ENCODE assay signal across 10 mouse cellular contexts in genomic region chr1:74856439-74856720, GRCm38 (mm10). TPM values are rescaled to one million over a fixed set of nuclear protein-coding genes. Genes with fewer than 3 reads are reported as not detected.
DNase-seq lines count a peak whose midpoint lies in the region; ATAC-seq and TF ChIP-seq lines count a peak whose summit lies in the region.
"Had no signal": no experiment of that assay in that cellular context is flagged by ENCODE, and none has a peak within 500 bp of the region (broad histone marks: within the 10 kb centered on the region; RNA-seq: fewer than 3 reads in every experiment).

No protein-coding gene starts in this region.

- peaks cover 83% of the 10 kb centered on the region for H3K27me3 ChIP-seq in lung, embryonic 14.5 days (ENCODE audit: insufficient read depth, low read length)
- peaks cover 48% of the 10 kb centered on the region for H3K27me3 ChIP-seq in forebrain, embryonic 11.5 days (ENCODE audit: control insufficient read depth, insufficient read depth, low read length)
- peaks cover 71% of the 10 kb centered on the region for H3K27me3 ChIP-seq in limb, embryonic 11.5 days (ENCODE audit: control insufficient read depth, insufficient read depth, low read length)
- H3K27me3 ChIP-seq in stomach, embryonic 16.5 days (ENCODE audit: control insufficient read depth, insufficient read depth, low read length) = peaks cover 74% of the 10 kb centered on the region

- H3K4me3 ChIP-seq in lung, embryonic 14.5 days (ENCODE audit: low read depth, low read length) = peak overlapping the region; percentile 59; the same call in 1 of the 2 replicates
- no peak overlapping the region for H3K4me3 ChIP-seq in lung, adult 2 months (replicated peaks; ENCODE audit: extremely low read depth, low read depth, low read length)
- peak overlapping the region; percentile 71 for H3K4me3 ChIP-seq in forebrain, embryonic 11.5 days (ENCODE audit: low read depth, low read length)
- H3K4me3 ChIP-seq in limb, embryonic 11.5 days (ENCODE audit: low read depth, low read length) = peak overlapping the region; percentile 47; the same call in 1 of the 2 replicates
- peak overlapping the region; percentile 67; the same call in 1 of the 2 replicates for H3K4me3 ChIP-seq in stomach, embryonic 16.5 days (replicated peaks; ENCODE audit: low read length)

- 4% methylated on average over 11 of the region's 11 CpGs for WGBS in lung, embryonic 14.5 days
- 4% methylated on average over 11 of the region's 11 CpGs for WGBS in lung, adult 2 months
- 2% methylated on average over 11 of the region's 11 CpGs for WGBS in forebrain, embryonic 11.5 days
- 4% methylated on average over 11 of the region's 11 CpGs for WGBS in limb, embryonic 11.5 days
- 3% methylated on average over 11 of the region's 11 CpGs for WGBS in stomach, embryonic 16.5 days

- H3K9me3 ChIP-seq in lung, embryonic 14.5 days (ENCODE audit: low read depth, low read length) = no peaks in the 10 kb centered on the region
- H3K9me3 ChIP-seq in forebrain, embryonic 11.5 days (ENCODE audit: control insufficient read depth, low read length) = no peaks in the 10 kb centered on the region
- H3K9me3 ChIP-seq in limb, embryonic 11.5 days (ENCODE audit: control insufficient read depth, low read length) = no peaks in the 10 kb centered on the region
- H3K9me3 ChIP-seq in stomach, embryonic 16.5 days (replicated peaks; ENCODE audit: control insufficient read depth, low read length) = no peaks in the 10 kb centered on the region

- peaks cover 9% of the 10 kb centered on the region; the same call in 1 of the 2 replicates for H3K4me1 ChIP-seq in lung, embryonic 14.5 days (ENCODE audit: insufficient read depth)
- no peaks in the 10 kb centered on the region for H3K4me1 ChIP-seq in lung, adult 2 months (ENCODE audit: control insufficient read depth, insufficient read depth, low read length)
- peaks cover 29% of the 10 kb centered on the region for H3K4me1 ChIP-seq in forebrain, embryonic 11.5 days (replicated peaks; ENCODE audit: control insufficient read depth, insufficient read depth, low read length)
- H3K4me1 ChIP-seq in limb, embryonic 11.5 days (ENCODE audit: control insufficient read depth, insufficient read depth, low read length) = peaks cover 11% of the 10 kb centered on the region
- peaks cover 13% of the 10 kb centered on the region for H3K4me1 ChIP-seq in stomach, embryonic 16.5 days (ENCODE audit: control insufficient read depth, insufficient read depth, low read length)

- no peak for TF ChIP-seq POLR2A in lung, adult 2 months (IDR thresholded peaks at IDR 0.05; ENCODE audit: borderline replicate concordance, extremely low read depth, low read depth, low read length)

- no peaks in the 10 kb centered on the region for H3K36me3 ChIP-seq in lung, embryonic 14.5 days (ENCODE audit: insufficient read depth)
- H3K36me3 ChIP-seq in forebrain, embryonic 11.5 days (ENCODE audit: control insufficient read depth, insufficient read depth, low read length) = no peaks in the 10 kb centered on the region
- H3K36me3 ChIP-seq in limb, embryonic 11.5 days (ENCODE audit: control insufficient read depth, insufficient read depth, low read length) = no peaks in the 10 kb centered on the region
- no peaks in the 10 kb centered on the region for H3K36me3 ChIP-seq in stomach, embryonic 16.5 days (ENCODE audit: control insufficient read depth, insufficient read depth, low read length)

- no peak for DNase-seq in lung, embryonic 14.5 days
- DNase-seq in lung, adult 2 months = no peak
- no peak for DNase-seq in forebrain, embryonic 11.5 days (ENCODE audit: low spot score)
- DNase-seq in limb, embryonic 11.5 days (ENCODE audit: low spot score) = no peak
- DNase-seq in gastrocnemius, postnatal 4 days (ENCODE audit: low spot score in 2 of 2) = no peak
- no peak for DNase-seq in thymus, postnatal 4 days
- DNase-seq: gastrocnemius, postnatal 36 days had no signal

- no peak for TF ChIP-seq CTCF in lung, embryonic 14.5 days (IDR thresholded peaks at IDR 0.05; ENCODE audit: low read depth)
- no peak for TF ChIP-seq CTCF in lung, adult 2 months (IDR thresholded peaks at IDR 0.05; ENCODE audit: insufficient read depth, low read length)

- ATAC-seq in lung, embryonic 14.5 days (ENCODE audit: insufficient read depth) = no peak
- ATAC-seq in forebrain, embryonic 11.5 days (replicated peaks; ENCODE audit: low FRiP score) = no peak
- ATAC-seq in limb, embryonic 11.5 days (ENCODE audit: insufficient number of reproducible peaks, low FRiP score, low TSS enrichment, low read depth) = no peak
- no peak for ATAC-seq in stomach, embryonic 16.5 days (ENCODE audit: insufficient read depth, low FRiP score)
- ATAC-seq in megakaryocyte, adult 5-6 weeks (ENCODE audit: poor library complexity, severe bottlenecking) = no peak

- H3K9ac ChIP-seq in lung, embryonic 14.5 days = no peak overlapping the region
- H3K9ac ChIP-seq in forebrain, embryonic 11.5 days (ENCODE audit: low read length) = peak overlapping the region; percentile 75
- H3K9ac ChIP-seq in limb, embryonic 11.5 days (ENCODE audit: low read length) = no peak overlapping the region
- H3K9ac ChIP-seq in stomach, embryonic 16.5 days (ENCODE audit: low read length) = no peak overlapping the region

- peak overlapping the region; percentile 95; the same call in 1 of the 2 replicates for H3K4me2 ChIP-seq in lung, embryonic 14.5 days
- peak overlapping the region; percentile 90 for H3K4me2 ChIP-seq in forebrain, embryonic 11.5 days (ENCODE audit: low read depth, low read length, severe bottlenecking)
- no peak overlapping the region for H3K4me2 ChIP-seq in limb, embryonic 11.5 days (ENCODE audit: low read depth, severe bottlenecking)
- H3K4me2 ChIP-seq in stomach, embryonic 16.5 days (ENCODE audit: low read depth, low read length) = peak overlapping the region; percentile 99

- no peak overlapping the region for H3K27ac ChIP-seq in lung, embryonic 14.5 days (ENCODE audit: low read depth)
- no peak overlapping the region for H3K27ac ChIP-seq in forebrain, embryonic 11.5 days (ENCODE audit: low read depth, low read length)
- no peak overlapping the region for H3K27ac ChIP-seq in limb, embryonic 11.5 days (replicated peaks; ENCODE audit: low read depth, low read length)
- no peak overlapping the region for H3K27ac ChIP-seq in stomach, embryonic 16.5 days (ENCODE audit: low read length)

RNA-seq across cellular contexts. Expression of gene Cdk5r2, which starts 1.6 kb away (rescaled TPM):
- not detected in 2 replicates for polyA plus RNA-seq in lung, embryonic 14.5 days (2014; fragmentation: Nextera tagmentation; extraction: Ambion mirVana)
- 0.08 and 0.09 TPM in 2 replicates for polyA plus RNA-seq in lung, adult 2 months (2012; rRNA removed)
- 1.2 and 1.4 TPM in 2 replicates for polyA plus RNA-seq in forebrain, embryonic 11.5 days (2014; fragmentation: Nextera tagmentation; extraction: Ambion mirVana)
- not detected in 2 replicates for polyA plus RNA-seq in limb, embryonic 11.5 days (2014; fragmentation: Nextera tagmentation; extraction: Ambion mirVana)
- polyA plus RNA-seq in stomach, embryonic 16.5 days (2015; fragmentation: Nextera tagmentation; extraction: Ambion mirVana) = 0.06 and 0.20 TPM in 2 replicates
- total RNA-seq in megakaryocyte, adult 5-6 weeks (2015) = not detected in 2 replicates
- total RNA-seq in megakaryocyte, adult 5-6 weeks (2017) = not detected in 2 replicates
- under 1 TPM; 0.12 to 0.18 TPM for total RNA-seq in gastrocnemius, postnatal 4 days (2021)
- total RNA-seq: gastrocnemius, postnatal 36 days had no signal

RNA-seq across cellular contexts. Expression of gene Fev, which starts 28.8 kb away (rescaled TPM):
- not detected in 2 replicates for polyA plus RNA-seq in lung, embryonic 14.5 days (2014; fragmentation: Nextera tagmentation; extraction: Ambion mirVana)
- polyA plus RNA-seq in lung, adult 2 months (2012; rRNA removed) = not detected in 2 replicates
- not detected in 2 replicates for polyA plus RNA-seq in forebrain, embryonic 11.5 days (2014; fragmentation: Nextera tagmentation; extraction: Ambion mirVana)
- not detected in 2 replicates for polyA plus RNA-seq in limb, embryonic 11.5 days (2014; fragmentation: Nextera tagmentation; extraction: Ambion mirVana)
- 0.15 and 0.44 TPM in 2 replicates for polyA plus RNA-seq in stomach, embryonic 16.5 days (2015; fragmentation: Nextera tagmentation; extraction: Ambion mirVana)
- total RNA-seq in megakaryocyte, adult 5-6 weeks (2015) = not detected in 2 replicates
- not detected in 2 replicates for total RNA-seq in megakaryocyte, adult 5-6 weeks (2017)
- not detected for total RNA-seq in gastrocnemius, postnatal 4 days (2021)
- total RNA-seq: gastrocnemius, postnatal 36 days; left cerebral cortex, postnatal 36 days had no signal

RNA-seq across cellular contexts. Expression of gene Cryba2, which starts 36.6 kb away (rescaled TPM):
- polyA plus RNA-seq in lung, embryonic 14.5 days (2014; fragmentation: Nextera tagmentation; extraction: Ambion mirVana) = not detected in 2 replicates
- polyA plus RNA-seq in lung, adult 2 months (2012; rRNA removed) = not detected in 2 replicates
- not detected in 2 replicates for polyA plus RNA-seq in forebrain, embryonic 11.5 days (2014; fragmentation: Nextera tagmentation; extraction: Ambion mirVana)
- not detected in 2 replicates for polyA plus RNA-seq in limb, embryonic 11.5 days (2014; fragmentation: Nextera tagmentation; extraction: Ambion mirVana)
- 1.4 and 1.9 TPM in 2 replicates for polyA plus RNA-seq in stomach, embryonic 16.5 days (2015; fragmentation: Nextera tagmentation; extraction: Ambion mirVana)
- not detected in 2 replicates for total RNA-seq in megakaryocyte, adult 5-6 weeks (2015)
- not detected in 2 replicates for total RNA-seq in megakaryocyte, adult 5-6 weeks (2017)
- not detected for total RNA-seq in gastrocnemius, postnatal 4 days (2021)
- total RNA-seq: gastrocnemius, postnatal 36 days had no signal
